Mouse (Mus musculus): ENCODE results near the gene Lcn11. TPM values are rescaled to one million over a fixed set of nuclear protein-coding genes. Genes with fewer than 3 reads are reported as not detected.

Gene Lcn11
- total and polyA plus RNA-seq, 3 experiments: not detected

DNA sequence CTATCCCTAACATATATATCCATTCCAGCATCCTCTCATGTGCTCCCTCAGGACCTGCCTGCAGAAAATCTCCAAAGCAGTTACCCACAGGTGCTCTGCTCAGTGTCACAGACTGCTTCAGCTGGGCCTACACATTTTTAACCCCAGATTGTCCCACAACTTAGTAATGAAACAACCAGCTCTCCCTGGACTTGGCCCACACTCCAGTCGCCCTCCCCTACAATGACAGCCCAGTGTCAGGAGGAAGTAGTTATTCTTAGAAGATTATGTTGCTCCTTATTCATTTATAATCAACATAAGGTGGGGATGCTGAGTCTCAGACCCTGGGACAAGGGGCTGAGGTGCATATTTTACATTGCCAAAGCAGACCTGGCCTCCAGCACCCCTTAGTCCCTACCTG, 35.1 kb upstream of the Lcn11 start:
- no peaks in the 10 kb centered on the region for H3K36me3 ChIP-seq (ENCODE audit: control insufficient read depth in 1 of 2, insufficient read depth in 2 of 2, low read length in 2 of 2)
- H3K4me3 ChIP-seq (ENCODE audit: control insufficient read depth in 1 of 2, insufficient read depth in 1 of 2, low read depth in 2 of 2, low read length in 2 of 2): no peak overlapping the region
- no peaks in the 10 kb centered on the region for H3K79me2 ChIP-seq (ENCODE audit: control insufficient read depth, insufficient read depth, low read length, poor library complexity)
- H3K27ac ChIP-seq (ENCODE audit: control insufficient read depth, low read depth, low read length): no peak overlapping the region
- DNase-seq (ENCODE audit: low read depth, low spot score): peak; percentile 56
- no peaks in the 10 kb centered on the region for H3K4me1 ChIP-seq (ENCODE audit: control insufficient read depth in 1 of 2, insufficient read depth in 2 of 2, low read length in 2 of 2)
- H3K9ac ChIP-seq (ENCODE audit: control insufficient read depth, low read depth, low read length, poor library complexity, severe bottlenecking): no peak overlapping the region
- no peak for TF ChIP-seq HCFC1 (IDR thresholded peaks at IDR 0.05; ENCODE audit: low read depth, low read length)
- H3K27me3 ChIP-seq (ENCODE audit: control insufficient read depth in 1 of 2, insufficient read depth in 2 of 2, low read length in 2 of 2): no peaks in the 10 kb centered on the region; a peak in 1 of 4 replicates
- no peaks in the 10 kb centered on the region for H3K9me3 ChIP-seq (replicated peaks; ENCODE audit: insufficient read depth, low read length)

- Histone ChIP-seq H3K9ac (ENCODE audit: control insufficient read depth, low read depth, low read length, poor library complexity, severe bottlenecking) (no peak overlapping the region), H3K4me1 (ENCODE audit: control insufficient read depth in 1 of 2, insufficient read depth in 2 of 2, low read length in 2 of 2) (no peaks in the 10 kb centered on the region)
- TF ChIP-seq ZKSCAN1 (IDR thresholded peaks at IDR 0.05; ENCODE audit: low read depth, low read length) (no peak), MYB (IDR thresholded peaks at IDR 0.05; ENCODE audit: low read depth, low read length) (no peak), CHD1 (IDR thresholded peaks at IDR 0.05; ENCODE audit: low read depth, low read length) (no peak), MEF2A (IDR thresholded peaks at IDR 0.05; ENCODE audit: extremely low read depth, insufficient replicate concordance, low read depth, low read length, poor library complexity, severe bottlenecking) (no peak), POLR2A (IDR thresholded peaks at IDR 0.05; ENCODE audit: control insufficient read depth in 1 of 2, insufficient read depth in 1 of 2, low read depth in 1 of 2, low read length in 2 of 2, poor library complexity in 1 of 2) (no peak), ZC3H11A (IDR thresholded peaks at IDR 0.05; ENCODE audit: low read depth, low read length) (no peak), BHLHE40 (IDR thresholded peaks at IDR 0.05; ENCODE audit: borderline replicate concordance, low read depth, low read length) (no peak), ETS1 (IDR thresholded peaks at IDR 0.05; ENCODE audit: low read depth, low read length) (no peak), KAT2A (conservative IDR thresholded peaks at IDR 0.05; ENCODE audit: low read depth, low read length) (no peak), TCF12 (IDR thresholded peaks at IDR 0.05; ENCODE audit: low read depth, low read length) (no peak), EP300 (IDR thresholded peaks at IDR 0.05; ENCODE audit: low read depth in 1 of 2, low read length in 2 of 2) (no peak), GABPA (IDR thresholded peaks at IDR 0.05; ENCODE audit: low read depth, low read length) (no peak), RCOR1 (IDR thresholded peaks at IDR 0.05; ENCODE audit: low read depth, low read length) (no peak), MAFK (IDR thresholded peaks at IDR 0.05; ENCODE audit: borderline replicate concordance, low read depth, low read length) (no peak), POLR2AphosphoS5 (IDR thresholded peaks at IDR 0.05; ENCODE audit: borderline replicate concordance, low read depth, low read length) (no peak), SIN3A (IDR thresholded peaks at IDR 0.05; ENCODE audit: low read length) (no peak), GATA1 (IDR thresholded peaks at IDR 0.05; ENCODE audit: low read depth, low read length) (no peak), E2F4 (IDR thresholded peaks at IDR 0.05; ENCODE audit: borderline replicate concordance, low read depth, low read length) (no peak)
These were observed 22.6 kb upstream of the Lcn11 start for GRCm38 (mm10) chr2:25754201-25754600.

More at GRCm38 (mm10) chr2:25754201-25754600, 22.6 kb upstream of the Lcn11 start:
- Histone ChIP-seq H3K4me3 (ENCODE audit: control insufficient read depth in 1 of 2, insufficient read depth in 1 of 2, low read depth in 2 of 2, low read length in 2 of 2) (no peak overlapping the region), H3K36me3 (ENCODE audit: control insufficient read depth in 1 of 2, insufficient read depth in 2 of 2, low read length in 2 of 2) (no peaks in the 10 kb centered on the region), H3K27ac (ENCODE audit: control insufficient read depth, low read depth, low read length) (no peak overlapping the region), H3K79me2 (ENCODE audit: control insufficient read depth, insufficient read depth, low read length, poor library complexity) (no peaks in the 10 kb centered on the region), H3K9me3 (replicated peaks; ENCODE audit: insufficient read depth, low read length) (no peaks in the 10 kb centered on the region), H3K27me3 (ENCODE audit: control insufficient read depth in 1 of 2, insufficient read depth in 2 of 2, low read length in 2 of 2) (no peaks in the 10 kb centered on the region; a peak in 2 of 4 replicates)
- no peak for DNase-seq (ENCODE audit: low read depth, low spot score)

Measured in MEL (cell line).